Mouse (Mus musculus) ovary, postnatal 14 days (tissue): ENCODE results near the gene Tead4.

Experiments used
- DNase-seq: peaks from one replicate; pipeline ENCODE4 v3.0.0; 2022; ENCODE audit warnings: low spot score

The Tead4 gene

GRCm38 (mm10) chr6:128291284-128291683 is 9.3 kb downstream of the Tead4 start:
- no peak for DNase-seq

- DNase-seq, result no peak
Observed at GRCm38 (mm10) chr6:128288681-128289080, 11.9 kb downstream of the Tead4 start.

GRCm38 (mm10) chr6:128285792-128286430 is 14.7 kb downstream of the Tead4 start:
- DNase-seq, result peak; percentile 54

- no peak for DNase-seq
Observed at GRCm38 (mm10) chr6:128282126-128282525, 18.5 kb downstream of the Tead4 start.

- DNase-seq, result no peak
Observed at GRCm38 (mm10) chr6:128280472-128281145, 20.0 kb downstream of the Tead4 start.

GRCm38 (mm10) chr6:128279608-128280007 is 21.0 kb downstream of the Tead4 start:
- DNase-seq, result no peak

GRCm38 (mm10) chr6:128279099-128279498 is 21.5 kb downstream of the Tead4 start:
- no peak for DNase-seq

- DNase-seq, result no peak
Observed at GRCm38 (mm10) chr6:128277132-128278085, 23.2 kb downstream of the Tead4 start.

- DNase-seq, result no peak
Observed at GRCm38 (mm10) chr6:128276349-128276748, 24.3 kb downstream of the Tead4 start.

- DNase-seq, result peak; percentile 47
Observed at GRCm38 (mm10) chr6:128275506-128276064, 25.0 kb downstream of the Tead4 start.

- DNase-seq, result no peak
Observed at GRCm38 (mm10) chr6:128273507-128273906, 27.1 kb downstream of the Tead4 start.

- DNase-seq, result no peak
Observed at GRCm38 (mm10) chr6:128272754-128273153, 27.9 kb downstream of the Tead4 start.

- no peak for DNase-seq
Observed at GRCm38 (mm10) chr6:128269850-128270249, 30.8 kb downstream of the Tead4 start.

GRCm38 (mm10) chr6:128264870-128265526 is 35.6 kb downstream of the Tead4 start:
- no peak for DNase-seq

GRCm38 (mm10) chr6:128261486-128261885 is 39.1 kb downstream of the Tead4 start:
- no peak for DNase-seq

- no peak for DNase-seq
Observed at GRCm38 (mm10) chr6:128259252-128259651, 41.4 kb downstream of the Tead4 start.

- no peak for DNase-seq
Observed at GRCm38 (mm10) chr6:128255941-128256340, 44.7 kb downstream of the Tead4 start.

GRCm38 (mm10) chr6:128255292-128255691 is 45.3 kb downstream of the Tead4 start:
- no peak for DNase-seq

GRCm38 (mm10) chr6:128254551-128254950 is 46.1 kb downstream of the Tead4 start:
- no peak for DNase-seq

GRCm38 (mm10) chr6:128253111-128253510 is 47.5 kb downstream of the Tead4 start:
- DNase-seq, result no peak

GRCm38 (mm10) chr6:128250596-128250995 is 50.0 kb downstream of the Tead4 start:
- no peak for DNase-seq
